Mouse (Mus musculus) liver, embryonic 14.5 days (tissue): ENCODE measurements around the gene Slc44a1. TPM values are rescaled to one million over a fixed set of nuclear protein-coding genes. Genes with fewer than 3 reads are reported as not detected.
A peak's percentile ranks its signal among the peaks of the same experiment; 100 is the strongest.

Source experiments
- ATAC-seq: fragments of 200-750 bp; cut with Nextera tagmentation; 2 replicates; pipeline ENCODE4 v1.8.0; 2017; ENCODE audit warnings: moderate number of reproducible peaks, mild to moderate bottlenecking, moderate library complexity; ENCODE audit not compliant: insufficient read depth
- DNase-seq, 3 experiments: peaks; one replicate each; pipeline ENCODE4 v3.0.0-alpha.2; 2012 to 2013; ENCODE audit warnings: low read depth in 3 of 3, low spot score in 3 of 3
- H3K27ac ChIP-seq: fragments of 300-500 bp; sonication (generic); 2 replicates; pipeline ENCODE4 v1.5.1; 2014; ENCODE audit warnings: moderate library complexity, mild to moderate bottlenecking, control low read depth, inconsistent platforms
- H3K27me3 ChIP-seq: fragments of 300-500 bp; sonication (generic); 2 replicates; pipeline ENCODE4 v1.6.1; 2014; ENCODE audit warnings: mild to moderate bottlenecking, low read length, moderate library complexity; ENCODE audit not compliant: control insufficient read depth, insufficient read depth
- H3K36me3 ChIP-seq: fragments of 300-500 bp; sonication (generic); replicated peaks from 2 replicates; pipeline ENCODE4 v1.6.1; 2014; ENCODE audit warnings: low read depth; ENCODE audit not compliant: control insufficient read depth, insufficient read depth
- H3K4me1 ChIP-seq, 2 experiments: fragments of 200-500 bp in 1 of 2; fragments of 300-500 bp in 1 of 2; sonication (generic) in 1 of 2; replicated peaks; 2 replicates each; pipeline ENCODE4 v1.6.1; 2012 to 2014; ENCODE audit warnings: antibody characterized with exemption in 1 of 2, inconsistent platforms in 1 of 2, low read length in 1 of 2; ENCODE audit not compliant: control insufficient read depth in 2 of 2, insufficient read depth in 2 of 2
- H3K4me2 ChIP-seq: fragments of 300-500 bp; sonication (generic); 2 replicates; pipeline ENCODE4 v1.6.1; 2014; ENCODE audit warnings: low read depth, mild to moderate bottlenecking, control low read depth, moderate library complexity
- H3K4me3 ChIP-seq, 2 experiments: fragments of 200-500 bp in 1 of 2; fragments of 300-500 bp in 1 of 2; sonication (generic) in 1 of 2; 2 replicates each; pipeline ENCODE4 v1.5.1; 2012 to 2014; ENCODE audit warnings: low read depth in 2 of 2, low read length in 2 of 2, mild to moderate bottlenecking in 2 of 2, control low read depth in 1 of 2, inconsistent platforms in 1 of 2, moderate library complexity in 1 of 2; ENCODE audit not compliant: insufficient read depth in 1 of 2
- H3K9ac ChIP-seq: fragments of 300-500 bp; sonication (generic); replicated peaks from 2 replicates; pipeline ENCODE4 v1.6.1; 2014; ENCODE audit warnings: mild to moderate bottlenecking, control low read depth, moderate library complexity
- H3K9me3 ChIP-seq: fragments of 300-500 bp; sonication (generic); 2 replicates; pipeline ENCODE4 v1.6.1; 2016; ENCODE audit warnings: low read length, mixed read lengths; ENCODE audit not compliant: control insufficient read depth
- CTCF ChIP-seq: IDR thresholded peaks from 2 replicates; pipeline ENCODE4 v1.5.1; 2016; ENCODE audit warnings: antibody characterized with exemption, low read depth, control low read depth
- EP300 ChIP-seq: IDR thresholded peaks from 2 replicates; pipeline ENCODE4 v1.6.1; 2016; ENCODE audit warnings: antibody characterized with exemption, low read depth
- WGBS: fragments of 180-500 bp; shearing (Covaris S2); extraction: QIAGEN DNeasy Blood & Tissue Kit; methylation state at CpG from one replicate; pipeline ENCODE4 v1.1.7; 2014; ENCODE audit not compliant: insufficient replicate concordance; 5-methylcytosine and 5-hydroxymethylcytosine counted together
- polyA plus RNA-seq, 2 experiments: library from polyadenylated mRNA; depleted of rRNA in 1 of 2; stranded (reverse) in 1 of 2; unstranded in 1 of 2; fragments of >200 nt; fragmentation: Nextera tagmentation in 1 of 2; extraction: Ambion mirVana in 1 of 2; gene quantifications; 2 replicates each; pipeline versions ENCODE4 v1.2.1 to v1.2.3; 2012 to 2014

Slc44a1 gene
- polyA plus RNA-seq, 2 experiments = 7.7 to 12.6 TPM

GRCm38 (mm10) chr4:53450736-53451135 is 10.5 kb downstream of the Slc44a1 start:
- TF ChIP-seq EP300 = no peak
- TF ChIP-seq CTCF = no peak
- H3K27ac ChIP-seq = no peak overlapping the region
- ATAC-seq (no peak), DNase-seq (no peak)
- H3K4me1 ChIP-seq = peaks cover 0 to 7% of the 10 kb centered on the region in 2 experiments; a peak in 1 of 4 replicates
- H3K9ac ChIP-seq = no peak overlapping the region
- H3K4me2 ChIP-seq = no peak overlapping the region
- H3K27me3 ChIP-seq = no peaks in the 10 kb centered on the region
- no peak overlapping the region for H3K4me3 ChIP-seq
- 78% methylated on average over 7 of the region's 7 CpGs for WGBS
- no peaks in the 10 kb centered on the region for H3K36me3 ChIP-seq
- no peaks in the 10 kb centered on the region for H3K9me3 ChIP-seq

GRCm38 (mm10) chr4:53451887-53452286 is 11.7 kb downstream of the Slc44a1 start:
- Histone ChIP-seq H3K9me3 (no peaks in the 10 kb centered on the region), H3K27ac (no peak overlapping the region), H3K4me1 (peaks cover 0 to 7% of the 10 kb centered on the region in 2 experiments; a peak in 1 of 4 replicates), H3K27me3 (no peaks in the 10 kb centered on the region), H3K4me3 (no peak overlapping the region), H3K4me2 (no peak overlapping the region), H3K9ac (no peak overlapping the region), H3K36me3 (no peaks in the 10 kb centered on the region)
- no peak for TF ChIP-seq EP300
- TF ChIP-seq CTCF = peak; percentile 39; the same call in 1 of the 2 replicates
- ATAC-seq (no peak), DNase-seq (no peak)
- 47% methylated on average over 4 of the region's 4 CpGs for WGBS

DNA sequence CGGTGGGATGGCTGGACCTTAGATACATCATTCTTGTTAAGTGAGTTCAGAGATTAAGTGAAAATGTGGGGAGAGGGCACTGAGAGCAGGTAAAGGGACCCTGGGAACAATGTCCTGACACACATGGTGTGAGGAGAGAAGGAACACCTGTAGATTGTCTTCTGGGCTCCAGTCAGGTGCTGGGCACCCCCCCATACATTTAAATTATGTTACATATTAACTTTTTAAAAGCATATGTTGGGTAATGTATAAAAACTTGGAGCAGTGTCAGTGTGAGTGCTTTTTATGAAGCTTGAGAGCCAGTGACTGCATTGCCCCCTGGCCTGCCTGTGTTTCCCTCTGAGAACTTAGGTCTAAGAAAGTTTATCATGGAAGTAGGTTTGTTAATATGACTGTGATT is 12.2 kb downstream of the Slc44a1 start:
- Histone ChIP-seq H3K9ac (no peak overlapping the region), H3K4me2 (no peak overlapping the region), H3K27me3 (no peaks in the 10 kb centered on the region), H3K4me3 (no peak overlapping the region), H3K9me3 (no peaks in the 10 kb centered on the region), H3K36me3 (no peaks in the 10 kb centered on the region), H3K27ac (no peak overlapping the region), H3K4me1 (peaks cover 0 to 10% of the 10 kb centered on the region in 2 experiments; a peak in 2 of 4 replicates)
- WGBS = 43% methylated on average over 1 of the region's 1 CpGs
- DNase-seq = no peak
- TF ChIP-seq EP300 (no peak), CTCF (no peak)
- ATAC-seq = no peak

GRCm38 (mm10) chr4:53452976-53453889 is 13.0 kb downstream of the Slc44a1 start:
- ATAC-seq = no peak
- Histone ChIP-seq H3K4me2 (no peak overlapping the region), H3K4me1 (peaks cover 0 to 10% of the 10 kb centered on the region in 2 experiments; a peak in 2 of 4 replicates), H3K36me3 (no peaks in the 10 kb centered on the region), H3K27me3 (no peaks in the 10 kb centered on the region), H3K9ac (no peak overlapping the region), H3K9me3 (no peaks in the 10 kb centered on the region), H3K27ac (no peak overlapping the region), H3K4me3 (no peak overlapping the region)
- TF ChIP-seq CTCF (no peak), EP300 (no peak)
- DNase-seq = no peak
- WGBS = 57% methylated on average over 10 of the region's 10 CpGs

- no peak for ATAC-seq
- 71% methylated on average over 2 of the region's 2 CpGs for whole genome bisulfite sequencing
- TF ChIP-seq CTCF (no peak), EP300 (no peak)
Measured at GRCm38 (mm10) chr4:53455885-53456284, 15.7 kb downstream of the Slc44a1 start.

More at GRCm38 (mm10) chr4:53455885-53456284, 15.7 kb downstream of the Slc44a1 start:
- H3K9ac ChIP-seq = no peak overlapping the region
- peaks cover 0 to 19% of the 10 kb centered on the region in 2 experiments; a peak in 3 of 4 replicates for H3K4me1 ChIP-seq
- no peaks in the 10 kb centered on the region for H3K36me3 ChIP-seq
- H3K27ac ChIP-seq = no peak overlapping the region
- H3K9me3 ChIP-seq = no peaks in the 10 kb centered on the region
- H3K4me2 ChIP-seq = no peak overlapping the region
- H3K27me3 ChIP-seq = no peaks in the 10 kb centered on the region
- DNase-seq = no peak
- H3K4me3 ChIP-seq = no peak overlapping the region
